Mouse (Mus musculus) induced T-regulatory cell, adult 2 months (primary cell): ENCODE data around the gene Gm10037.
"Not testable (repeated sequence)": the region's sequence is repeated elsewhere in the genome, so short reads cannot be mapped to it uniquely, and the experiment has no call there.

Experiments used
- DNase-seq: peaks from one replicate; pipeline ENCODE4 v3.0.0-alpha.2; 2012; ENCODE audit warnings: low read depth

The Gm10037 gene

DNA sequence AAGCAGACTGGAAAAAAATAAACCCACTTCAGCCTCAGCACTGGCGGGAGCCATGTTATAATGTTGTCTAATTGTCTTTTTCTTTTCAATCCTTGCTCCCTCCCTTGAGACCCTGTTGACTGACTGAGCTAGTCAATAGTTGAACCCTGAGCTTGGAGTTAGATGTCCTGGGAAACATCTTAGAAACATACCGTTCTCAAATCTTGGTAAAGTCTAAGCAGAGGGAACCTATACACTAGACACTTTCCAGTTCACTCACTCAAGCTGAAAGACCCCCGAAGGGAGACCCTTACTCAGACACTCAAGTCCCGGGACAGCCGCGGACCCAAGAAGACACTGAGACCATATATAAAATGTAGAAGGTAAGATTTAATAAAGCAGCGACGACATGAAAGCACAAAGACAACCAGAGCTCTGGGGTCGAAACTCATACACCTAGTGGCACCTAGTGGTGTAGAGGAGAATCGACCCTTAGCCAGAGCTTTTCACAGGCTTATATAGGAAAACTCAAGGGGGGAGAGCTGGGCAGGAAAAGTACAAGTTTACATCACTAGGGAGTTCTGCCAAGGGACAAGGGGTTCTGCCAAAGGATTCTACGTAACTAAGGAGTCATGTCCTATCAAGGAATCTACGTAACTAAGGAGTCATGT lies 45.3 kb downstream of the Gm10037 start:
- not testable (repeated sequence) for DNase-seq

GRCm38 (mm10) chr13:67876699-67877254 lies 45.9 kb downstream of the Gm10037 start:
- no peak for DNase-seq

DNA sequence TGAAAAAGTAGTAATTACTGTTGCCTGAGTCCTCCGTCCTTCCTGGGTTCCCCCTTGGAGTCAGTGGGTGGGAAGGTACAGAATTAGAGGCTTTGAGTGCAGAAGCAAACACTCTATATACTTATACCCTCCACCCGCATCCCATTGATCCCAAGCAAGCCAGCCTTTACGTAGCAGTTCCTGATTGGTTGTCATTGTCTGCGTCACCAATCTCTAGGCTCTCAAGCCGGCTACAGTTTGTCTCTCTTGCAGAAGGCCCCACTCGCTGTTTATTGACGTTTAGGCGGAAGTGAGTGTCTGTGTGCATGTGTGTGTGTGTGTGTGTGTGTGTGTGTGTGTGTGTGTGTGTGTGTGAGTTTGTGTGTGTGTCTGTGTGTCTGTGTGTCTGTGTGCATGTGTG lies 53.1 kb downstream of the Gm10037 start:
- DNase-seq, result no peak
